Mouse (Mus musculus) MEL (cell line): ENCODE measurements around the gene Selenoh. TPM values are rescaled to one million over a fixed set of nuclear protein-coding genes. Genes with fewer than 3 reads are reported as not detected.
A peak's percentile ranks its signal among the peaks of the same experiment; 100 is the strongest.

Experiments used
- DNase-seq: peaks from one replicate; pipeline ENCODE4 v3.0.0; 2011; ENCODE audit warnings: low read depth, low spot score
- H3K27ac ChIP-seq: 2 replicates; pipeline ENCODE4 v1.5.1; 2012; ENCODE audit warnings: low read depth, mild to moderate bottlenecking, control low read depth, low read length, moderate library complexity; ENCODE audit not compliant: control insufficient read depth
- H3K27me3 ChIP-seq, 2 experiments: fragments of 150-350 bp in 1 of 2; sonication (generic) in 1 of 2; 2 replicates each; pipeline ENCODE4 v1.6.1; 2012; ENCODE audit warnings: low read length in 2 of 2, mild to moderate bottlenecking in 2 of 2, improper control_type of control experiment in 1 of 2, moderate library complexity in 1 of 2; ENCODE audit not compliant: insufficient read depth in 2 of 2, control insufficient read depth in 1 of 2
- H3K36me3 ChIP-seq, 2 experiments: 2 replicates each; pipeline ENCODE4 v1.6.1; 2012 to 2014; ENCODE audit warnings: low read length in 2 of 2, improper control_type of control experiment in 1 of 2, inconsistent platforms in 1 of 2, mild to moderate bottlenecking in 1 of 2; ENCODE audit not compliant: insufficient read depth in 2 of 2, control insufficient read depth in 1 of 2
- H3K4me1 ChIP-seq, 2 experiments: fragments of 150-350 bp in 1 of 2; sonication (generic) in 1 of 2; 2 replicates each; pipeline ENCODE4 v1.6.1; 2012; ENCODE audit warnings: low read length in 2 of 2, improper control_type of control experiment in 1 of 2, mild to moderate bottlenecking in 1 of 2; ENCODE audit not compliant: insufficient read depth in 2 of 2, control insufficient read depth in 1 of 2
- H3K4me3 ChIP-seq, 2 experiments: fragments of 150-350 bp in 1 of 2; sonication (generic) in 1 of 2; 2 replicates each; pipeline ENCODE4 v1.5.1; 2012; ENCODE audit warnings: low read depth in 2 of 2, low read length in 2 of 2, mild to moderate bottlenecking in 2 of 2, moderate library complexity in 2 of 2, control low read depth in 1 of 2, improper control_type of control experiment in 1 of 2; ENCODE audit not compliant: control insufficient read depth in 1 of 2, insufficient read depth in 1 of 2
- H3K79me2 ChIP-seq: 2 replicates; pipeline ENCODE4 v1.6.1; 2012; ENCODE audit warnings: mild to moderate bottlenecking, low read length, moderate library complexity; ENCODE audit not compliant: control insufficient read depth, poor library complexity, insufficient read depth
- H3K9ac ChIP-seq: 2 replicates; pipeline ENCODE4 v1.6.1; 2012; ENCODE audit warnings: low read depth, mild to moderate bottlenecking, control low read depth, low read length, moderate library complexity; ENCODE audit not compliant: control insufficient read depth, poor library complexity, severe bottlenecking
- H3K9me3 ChIP-seq: fragments of 150-350 bp; sonication (generic); replicated peaks from 2 replicates; pipeline ENCODE4 v1.6.1; 2012; ENCODE audit warnings: mild to moderate bottlenecking, low read length, improper control_type of control experiment, moderate library complexity; ENCODE audit not compliant: insufficient read depth
- BHLHE40 ChIP-seq: IDR thresholded peaks from 2 replicates; pipeline ENCODE4 v1.6.1; 2012; ENCODE audit warnings: low read depth, mild to moderate bottlenecking, inconsistent platforms, low read length, improper control_type of control experiment, borderline replicate concordance
- CHD1 ChIP-seq: IDR thresholded peaks from 2 replicates; pipeline ENCODE4 v1.6.1; 2012; ENCODE audit warnings: low read depth, mild to moderate bottlenecking, inconsistent platforms, low read length, improper control_type of control experiment
- CHD2 ChIP-seq: IDR thresholded peaks from 2 replicates; pipeline ENCODE4 v1.6.1; 2011; ENCODE audit warnings: low read length, improper control_type of control experiment
- CTCF ChIP-seq, 3 experiments: IDR thresholded peaks in 2 of 3; conservative IDR thresholded peaks in 1 of 3; 2 replicates each; pipeline ENCODE4 v1.5.1; 2011 to 2012; ENCODE audit warnings: low read length in 3 of 3, low read depth in 2 of 3, mild to moderate bottlenecking in 2 of 3, improper control_type of control experiment in 1 of 3, inconsistent platforms in 1 of 3, mixed read lengths in 1 of 3, moderate library complexity in 1 of 3; ENCODE audit not compliant: control insufficient read depth in 1 of 3, insufficient read depth in 1 of 3, poor library complexity in 1 of 3, severe bottlenecking in 1 of 3
- E2F4 ChIP-seq: IDR thresholded peaks from 2 replicates; pipeline ENCODE4 v1.6.1; 2011; ENCODE audit warnings: low read depth, low read length, improper control_type of control experiment, borderline replicate concordance
- ELF1 ChIP-seq: IDR thresholded peaks from 2 replicates; pipeline ENCODE4 v1.6.1; 2014; ENCODE audit warnings: low read depth, mild to moderate bottlenecking, inconsistent platforms, low read length, improper control_type of control experiment, moderate library complexity
- EP300 ChIP-seq, 2 experiments: IDR thresholded peaks; 2 replicates each; pipeline ENCODE4 v1.6.1; 2011; ENCODE audit warnings: improper control_type of control experiment in 2 of 2, low read length in 2 of 2, low read depth in 1 of 2, mild to moderate bottlenecking in 1 of 2
- ETS1 ChIP-seq: IDR thresholded peaks from 2 replicates; pipeline ENCODE4 v1.6.1; 2012; ENCODE audit warnings: low read depth, mild to moderate bottlenecking, inconsistent platforms, low read length, improper control_type of control experiment, moderate library complexity
- GABPA ChIP-seq: IDR thresholded peaks from 2 replicates; pipeline ENCODE4 v1.6.1; 2012; ENCODE audit warnings: low read depth, mild to moderate bottlenecking, inconsistent platforms, low read length, improper control_type of control experiment, moderate library complexity
- GATA1 ChIP-seq: IDR thresholded peaks from 2 replicates; pipeline ENCODE4 v1.6.1; 2011; ENCODE audit warnings: low read depth, low read length, improper control_type of control experiment
- HCFC1 ChIP-seq: IDR thresholded peaks from 2 replicates; pipeline ENCODE4 v1.6.1; 2012; ENCODE audit warnings: low read depth, mild to moderate bottlenecking, inconsistent platforms, low read length, improper control_type of control experiment, moderate library complexity
- JUND ChIP-seq: IDR thresholded peaks from 2 replicates; pipeline ENCODE4 v1.6.1; 2011; ENCODE audit warnings: low read depth, mild to moderate bottlenecking, improper control_type of control experiment, low read length
- KAT2A ChIP-seq: conservative IDR thresholded peaks from 2 replicates; pipeline ENCODE4 v1.6.1; 2012; ENCODE audit warnings: low read depth, low read length, improper control_type of control experiment, inconsistent platforms
- MAFK ChIP-seq: IDR thresholded peaks from 2 replicates; pipeline ENCODE4 v1.6.1; 2011; ENCODE audit warnings: low read depth, mild to moderate bottlenecking, low read length, improper control_type of control experiment, borderline replicate concordance
- MAX ChIP-seq: IDR thresholded peaks from 2 replicates; pipeline ENCODE4 v1.6.1; 2011; ENCODE audit warnings: low read length, improper control_type of control experiment
- MAZ ChIP-seq: IDR thresholded peaks from 2 replicates; pipeline ENCODE4 v1.6.1; 2012; ENCODE audit warnings: low read depth, mild to moderate bottlenecking, inconsistent platforms, low read length, improper control_type of control experiment
- MEF2A ChIP-seq: IDR thresholded peaks from 2 replicates; pipeline ENCODE4 v1.6.1; 2014; ENCODE audit warnings: low read depth, mild to moderate bottlenecking, inconsistent platforms, low read length, improper control_type of control experiment; ENCODE audit not compliant: poor library complexity, insufficient replicate concordance, severe bottlenecking; ENCODE audit errors: extremely low read depth
- MXI1 ChIP-seq: IDR thresholded peaks from 2 replicates; pipeline ENCODE4 v1.6.1; 2011; ENCODE audit warnings: mild to moderate bottlenecking, low read depth, low read length, improper control_type of control experiment
- MYB ChIP-seq: IDR thresholded peaks from 2 replicates; pipeline ENCODE4 v1.6.1; 2011; ENCODE audit warnings: mild to moderate bottlenecking, low read depth, low read length, improper control_type of control experiment
- NELFE ChIP-seq: IDR thresholded peaks from 2 replicates; pipeline ENCODE4 v1.6.1; 2011; ENCODE audit warnings: low read depth, low read length, improper control_type of control experiment
- NRF1 ChIP-seq: IDR thresholded peaks from 2 replicates; pipeline ENCODE4 v1.6.1; 2014; ENCODE audit warnings: low read depth, mild to moderate bottlenecking, inconsistent platforms, low read length, improper control_type of control experiment, moderate library complexity; ENCODE audit not compliant: poor library complexity, insufficient read depth, severe bottlenecking
- POLR2A ChIP-seq, 2 experiments: IDR thresholded peaks; 2 replicates each; pipeline ENCODE4 v1.6.1; 2011 to 2012; ENCODE audit warnings: low read length in 2 of 2, mild to moderate bottlenecking in 2 of 2, control low read depth in 1 of 2, improper control_type of control experiment in 1 of 2, low read depth in 1 of 2, moderate library complexity in 1 of 2; ENCODE audit not compliant: control insufficient read depth in 1 of 2, insufficient read depth in 1 of 2, poor library complexity in 1 of 2
- POLR2AphosphoS2 ChIP-seq: IDR thresholded peaks from 2 replicates; pipeline ENCODE4 v1.6.1; 2011; ENCODE audit warnings: low read length, improper control_type of control experiment
- POLR2AphosphoS5 ChIP-seq: IDR thresholded peaks from 2 replicates; pipeline ENCODE4 v1.6.1; 2012; ENCODE audit warnings: low read depth, borderline replicate concordance, mild to moderate bottlenecking, inconsistent platforms, low read length, moderate library complexity, mixed read lengths
- RAD21 ChIP-seq: IDR thresholded peaks from 2 replicates; pipeline ENCODE4 v1.6.1; 2011; ENCODE audit warnings: mild to moderate bottlenecking, low read depth, low read length, improper control_type of control experiment
- RCOR1 ChIP-seq: IDR thresholded peaks from 2 replicates; pipeline ENCODE4 v1.6.1; 2012; ENCODE audit warnings: low read depth, mild to moderate bottlenecking, inconsistent platforms, low read length, improper control_type of control experiment
- SIN3A ChIP-seq: IDR thresholded peaks from 2 replicates; pipeline ENCODE4 v1.6.1; 2012; ENCODE audit warnings: low read length, improper control_type of control experiment, inconsistent platforms
- SMC3 ChIP-seq: IDR thresholded peaks from 2 replicates; pipeline ENCODE4 v1.6.1; 2011; ENCODE audit warnings: low read depth, low read length, improper control_type of control experiment
- TBP ChIP-seq: IDR thresholded peaks from 2 replicates; pipeline ENCODE4 v1.8.0; 2011; ENCODE audit warnings: low read depth, low read length, improper control_type of control experiment
- UBTF ChIP-seq: IDR thresholded peaks from 2 replicates; pipeline ENCODE4 v1.6.1; 2012; ENCODE audit warnings: low read depth, mild to moderate bottlenecking, inconsistent platforms, low read length, improper control_type of control experiment, moderate library complexity, borderline replicate concordance; ENCODE audit not compliant: insufficient read depth
- USF1 ChIP-seq: IDR thresholded peaks from 2 replicates; pipeline ENCODE4 v1.6.1; 2014; ENCODE audit warnings: low read depth, mild to moderate bottlenecking, inconsistent platforms, low read length, improper control_type of control experiment, moderate library complexity
- USF2 ChIP-seq, 2 experiments: IDR thresholded peaks; 2 replicates each; pipeline ENCODE4 v1.6.1; 2011 to 2012; ENCODE audit warnings: improper control_type of control experiment in 2 of 2, low read length in 2 of 2, borderline replicate concordance in 1 of 2, inconsistent platforms in 1 of 2, low read depth in 1 of 2, mild to moderate bottlenecking in 1 of 2; ENCODE audit not compliant: insufficient read depth in 1 of 2
- ZC3H11A ChIP-seq: IDR thresholded peaks from 2 replicates; pipeline ENCODE4 v1.6.1; 2012; ENCODE audit warnings: low read depth, mild to moderate bottlenecking, inconsistent platforms, low read length, improper control_type of control experiment
- ZKSCAN1 ChIP-seq: IDR thresholded peaks from 2 replicates; pipeline ENCODE4 v1.6.1; 2012; ENCODE audit warnings: low read depth, mild to moderate bottlenecking, inconsistent platforms, low read length, improper control_type of control experiment, moderate library complexity
- ZMIZ1 ChIP-seq: IDR thresholded peaks from 2 replicates; pipeline ENCODE4 v1.6.1; 2012; ENCODE audit warnings: low read depth, mild to moderate bottlenecking, inconsistent platforms, low read length, improper control_type of control experiment, moderate library complexity
- ZNF384 ChIP-seq: IDR thresholded peaks from 2 replicates; pipeline ENCODE4 v1.6.1; 2012; ENCODE audit warnings: low read depth, mild to moderate bottlenecking, inconsistent platforms, low read length, improper control_type of control experiment
- polyA plus RNA-seq, 2 experiments: library from polyadenylated mRNA; stranded (reverse) in 1 of 2; unstranded in 1 of 2; fragments of >175 nt in 1 of 2; fragments of >200 nt in 1 of 2; gene quantifications; 2 replicates each; pipeline versions ENCODE4 v1.2.1 to v1.2.4; 2012; ENCODE audit warnings: low replicate concordance in 2 of 2, low read depth in 1 of 2; ENCODE audit not compliant: insufficient read length in 2 of 2, insufficient read depth in 1 of 2, missing spikeins in 1 of 2
- total RNA-seq: library from RNA; depleted of rRNA; stranded (reverse); fragments of 300-350 nt; gene quantifications from 2 replicates; pipeline ENCODE4 v1.2.3, GENCODE M21; 2012

Gene Selenoh
- total and polyA plus RNA-seq, 3 experiments = 70.7 to 79.0 TPM; not detected in 1

DNA sequence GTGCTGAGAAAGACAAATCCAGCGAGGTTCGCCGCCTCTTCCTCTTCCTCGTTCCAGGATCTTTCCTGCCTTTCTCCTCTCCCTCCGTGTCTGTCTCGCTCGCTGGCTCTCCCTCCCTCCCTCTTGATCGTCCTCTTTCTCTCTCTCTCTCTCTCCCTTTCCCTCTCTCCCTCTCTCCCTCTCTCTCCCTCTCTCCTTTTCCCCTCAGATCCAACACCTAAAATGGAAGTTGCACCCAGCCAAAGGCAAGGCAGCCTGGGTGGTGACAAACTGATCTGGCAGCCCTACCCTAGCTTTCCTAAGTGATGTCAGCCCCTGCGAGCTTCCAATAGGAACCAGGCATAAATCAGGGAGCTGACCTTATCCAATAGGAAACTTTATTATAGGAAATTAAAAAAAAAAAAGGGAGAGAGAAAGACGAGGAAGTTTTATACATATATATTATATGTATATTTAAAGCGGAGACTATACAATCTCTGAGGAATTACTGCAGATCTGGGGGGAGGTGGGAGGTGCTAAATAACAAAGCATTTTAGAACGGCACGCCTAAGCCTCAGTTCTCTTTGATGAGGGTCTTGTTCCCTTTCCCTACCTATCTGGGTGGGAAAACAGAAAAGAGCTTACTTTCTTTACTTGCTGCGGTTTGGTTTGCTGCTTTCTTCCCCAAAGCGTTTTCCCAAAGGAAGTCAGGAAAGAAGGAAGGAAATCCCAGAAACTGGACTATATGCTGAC, 19.9 kb downstream of the Selenoh start, which contains the start of gene Ctnnd1:
Gene Ctnnd1 (minus strand): TSS at position 302 of the 732 bp plus-strand sequence.
- Histone ChIP-seq H3K27me3 (no peaks in the 10 kb centered on the region), H3K9ac (peak within 1 kb of the TSS; percentile 72), H3K9me3 (no peaks in the 10 kb centered on the region)
- TF ChIP-seq POLR2AphosphoS2 (peak; percentile 92), ELF1 (no peak; the same call in 1 of the 2 replicates), EP300 (IDR thresholded peaks at IDR 0.05; ENCODE audit: low read depth in 1 of 2, low read length in 2 of 2) (no peak; a peak in 1 of 4 replicates), BHLHE40 (no peak), MAZ (no peak), CHD2 (no peak), SMC3 (no peak), E2F4 (no peak), NELFE (peak; percentile 85), HCFC1 (peak; percentile 79), RCOR1 (no peak), ETS1 (0 out of 2 replicates have a peak, but pooled peaks have one; percentile 43), USF2 (IDR thresholded peaks at IDR 0.05; ENCODE audit: borderline replicate concordance in 1 of 2, insufficient read depth in 1 of 2, low read depth in 1 of 2, low read length in 2 of 2) (no peak), SIN3A (peak; percentile 63; the same call in 1 of the 2 replicates), ZNF384 (peak; percentile 99), MXI1 (no peak; the same call in 1 of the 2 replicates), MAX (no peak; the same call in 1 of the 2 replicates), MAFK (no peak), MEF2A (no peak), JUND (0 out of 2 replicates have a peak, but pooled peaks have one; percentile 10), POLR2A (IDR thresholded peaks at IDR 0.05; ENCODE audit: control insufficient read depth in 1 of 2, insufficient read depth in 1 of 2, low read depth in 1 of 2, low read length in 2 of 2, poor library complexity in 1 of 2) (peak; percentile 74 to 88), MYB (no peak), USF1 (no peak), TBP (peak; percentile 87), ZKSCAN1 (no peak; the same call in 1 of the 2 replicates), ZC3H11A (no peak), GATA1 (0 out of 2 replicates have a peak, but pooled peaks have one; percentile 9), UBTF (no peak), GABPA (no peak), RAD21 (no peak), POLR2AphosphoS5 (no peak), CTCF (IDR thresholded peaks at IDR 0.05 in 2 of 3, conservative IDR thresholded peaks at IDR 0.05 in 1 of 3; ENCODE audit: control insufficient read depth in 1 of 3, insufficient read depth in 1 of 3, low read depth in 2 of 3, low read length in 3 of 3, poor library complexity in 1 of 3, severe bottlenecking in 1 of 3) (no peak), KAT2A (no peak), CHD1 (no peak), NRF1 (no peak), ZMIZ1 (peak; percentile 76)

More for the DNA sequence above, 19.9 kb downstream of the Selenoh start, which contains the start of gene Ctnnd1:
- peaks cover 3 to 4% of the 10 kb centered on the region in 2 experiments; a peak in 3 of 4 replicates for H3K4me1 ChIP-seq
- peak; percentile 94 for DNase-seq
- peak within 1 kb of the TSS; percentile 55 for H3K27ac ChIP-seq
- H3K4me3 ChIP-seq = peak within 1 kb of the TSS; percentile 70 to 97
- H3K36me3 ChIP-seq = peaks cover 0 to 10% of the 10 kb centered on the region in 2 experiments; a peak in 3 of 4 replicates
- H3K79me2 ChIP-seq = peaks cover 29% of the 10 kb centered on the region
